Mouse (Mus musculus) forebrain, postnatal 0 days (tissue): Measurements from ENCODE around the gene Opn3. TPM values are rescaled to one million over a fixed set of nuclear protein-coding genes. Genes with fewer than 3 reads are reported as not detected.

Source experiments
- ATAC-seq: fragments of 200-750 bp; cut with Nextera tagmentation; 2 replicates; pipeline ENCODE4 v1.8.0; 2017; ENCODE audit warnings: mild to moderate bottlenecking, moderate library complexity
- DNase-seq: peaks from one replicate; pipeline ENCODE4 v3.0.0-alpha.2; 2015
- H3K27ac ChIP-seq: fragments of 300-500 bp; sonication (generic); 2 replicates; pipeline ENCODE4 v1.5.1; 2014; ENCODE audit warnings: low read depth, mild to moderate bottlenecking, antibody characterized with exemption, low read length, moderate library complexity, mixed read lengths
- H3K27me3 ChIP-seq: fragments of 300-500 bp; sonication (generic); 2 replicates; pipeline ENCODE4 v1.6.1; 2014; ENCODE audit warnings: mild to moderate bottlenecking, low read length, mixed read lengths; ENCODE audit not compliant: insufficient read depth
- H3K36me3 ChIP-seq: fragments of 300-500 bp; sonication (generic); 2 replicates; pipeline ENCODE4 v1.6.1; 2014; ENCODE audit warnings: mild to moderate bottlenecking, moderate library complexity; ENCODE audit not compliant: insufficient read depth
- H3K4me1 ChIP-seq: fragments of 300-500 bp; sonication (generic); 2 replicates; pipeline ENCODE4 v1.6.1; 2014; ENCODE audit warnings: antibody characterized with exemption; ENCODE audit not compliant: insufficient read depth
- H3K4me2 ChIP-seq: fragments of 300-500 bp; sonication (generic); 2 replicates; pipeline ENCODE4 v1.6.1; 2014; ENCODE audit warnings: low read depth, mild to moderate bottlenecking, moderate library complexity
- H3K4me3 ChIP-seq: fragments of 300-500 bp; sonication (generic); 2 replicates; pipeline ENCODE4 v1.5.1; 2014; ENCODE audit warnings: low read depth, low read length, mixed read lengths
- H3K9ac ChIP-seq: fragments of 300-500 bp; sonication (generic); 2 replicates; pipeline ENCODE4 v1.6.1; 2014; ENCODE audit warnings: mild to moderate bottlenecking
- H3K9me3 ChIP-seq: fragments of 300-500 bp; sonication (generic); 2 replicates; pipeline ENCODE4 v1.6.1; 2016; ENCODE audit warnings: low read length
- CTCF ChIP-seq: sonication (generic); IDR thresholded peaks from 2 replicates; pipeline ENCODE4 v1.5.1; 2016; ENCODE audit warnings: antibody characterized with exemption, control low read depth, low read depth
- WGBS: fragments of 180-500 bp; shearing (Covaris S2); extraction: QIAGEN DNeasy Blood & Tissue Kit; methylation state at CpG from one replicate; pipeline ENCODE4 v1.1.7; 2014; 5-methylcytosine and 5-hydroxymethylcytosine counted together
- polyA plus RNA-seq: library from polyadenylated mRNA; unstranded; fragments of >200 nt; fragmentation: Nextera tagmentation; extraction: Ambion mirVana; gene quantifications from 2 replicates; pipeline ENCODE4 v1.2.1, GENCODE M21; 2015
- total RNA-seq: library from RNA; depleted of rRNA; stranded (reverse); fragments of >200 nt; gene quantifications from 2 replicates; pipeline ENCODE4 v1.2.3, GENCODE M21; 2014

Gene Opn3
- total and polyA plus RNA-seq, 2 experiments from 2014 or later, result 6.4 to 9.0 TPM

DNA sequence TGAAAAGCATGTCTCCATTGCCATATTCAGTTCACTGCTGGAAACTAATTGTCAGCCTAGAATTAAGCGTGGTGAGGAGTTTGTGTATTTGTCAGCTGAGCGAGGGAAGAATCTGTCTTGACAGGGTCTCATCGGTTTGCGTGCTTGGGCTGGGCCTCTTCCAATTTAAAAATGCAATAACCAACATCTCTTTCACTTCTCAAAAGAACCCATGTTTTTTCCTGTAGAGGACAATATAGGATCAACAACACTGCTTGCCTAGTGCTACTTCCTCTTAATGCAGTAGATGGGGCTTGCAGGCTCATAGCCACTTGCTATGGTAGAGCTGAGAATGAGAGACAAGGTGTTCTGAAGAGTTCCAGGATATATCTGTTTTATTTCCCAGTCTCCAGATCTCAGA is 32.7 kb downstream of the Opn3 start:
- DNase-seq (no peak), ATAC-seq (no peak)
- Histone ChIP-seq H3K4me3 (no peak overlapping the region), H3K4me1 (no peaks in the 10 kb centered on the region), H3K9me3 (no peaks in the 10 kb centered on the region), H3K36me3 (no peaks in the 10 kb centered on the region), H3K27me3 (no peaks in the 10 kb centered on the region), H3K9ac (no peak overlapping the region), H3K4me2 (no peak overlapping the region), H3K27ac (no peak overlapping the region)
- WGBS, result 91% methylated on average over 4 of the region's 4 CpGs
- TF ChIP-seq CTCF, result no peak

DNA sequence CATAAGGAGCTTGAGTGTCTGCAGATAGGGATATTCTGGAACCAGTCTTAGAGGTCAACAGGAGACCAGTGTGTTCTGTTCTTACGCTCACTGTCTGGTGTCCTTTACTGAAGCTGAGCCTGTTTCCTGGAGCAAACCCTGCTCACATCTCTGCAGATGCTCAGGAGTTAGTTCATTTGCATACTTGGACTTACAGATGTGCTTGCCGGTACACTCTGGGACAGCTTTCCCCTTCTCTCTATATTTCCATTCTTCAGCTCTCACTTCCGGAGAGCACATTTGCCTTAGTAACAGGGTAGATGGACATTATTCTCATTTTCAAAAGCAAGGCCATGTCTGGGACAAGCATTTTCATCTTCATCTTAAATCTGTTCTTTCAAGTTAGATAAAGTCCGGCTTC is 44.0 kb downstream of the Opn3 start:
- no peak for ATAC-seq
- 96% methylated on average over 4 of the region's 4 CpGs for WGBS
- TF ChIP-seq CTCF, result no peak

GRCm38 (mm10) chr1:175646952-175647351 is 45.6 kb downstream of the Opn3 start:
- H3K4me1 ChIP-seq, result no peaks in the 10 kb centered on the region
- ATAC-seq (no peak), DNase-seq (no peak)
- no peak overlapping the region for H3K4me3 ChIP-seq
- no peaks in the 10 kb centered on the region for H3K27me3 ChIP-seq
- H3K9ac ChIP-seq, result no peak overlapping the region
- 80% methylated on average over 9 of the region's 9 CpGs for WGBS
- H3K4me2 ChIP-seq, result no peak overlapping the region
- no peaks in the 10 kb centered on the region for H3K36me3 ChIP-seq
- H3K27ac ChIP-seq, result no peak overlapping the region
- no peak for TF ChIP-seq CTCF
- no peaks in the 10 kb centered on the region for H3K9me3 ChIP-seq

More for the DNA sequence above, 44.0 kb downstream of the Opn3 start:
- H3K9ac ChIP-seq, result no peak overlapping the region
- no peaks in the 10 kb centered on the region for H3K4me1 ChIP-seq
- DNase-seq, result no peak
- no peaks in the 10 kb centered on the region for H3K36me3 ChIP-seq
- H3K27me3 ChIP-seq, result no peaks in the 10 kb centered on the region
- H3K4me2 ChIP-seq, result no peak overlapping the region
- no peak overlapping the region for H3K4me3 ChIP-seq
- H3K9me3 ChIP-seq, result no peaks in the 10 kb centered on the region
- H3K27ac ChIP-seq, result no peak overlapping the region

DNA sequence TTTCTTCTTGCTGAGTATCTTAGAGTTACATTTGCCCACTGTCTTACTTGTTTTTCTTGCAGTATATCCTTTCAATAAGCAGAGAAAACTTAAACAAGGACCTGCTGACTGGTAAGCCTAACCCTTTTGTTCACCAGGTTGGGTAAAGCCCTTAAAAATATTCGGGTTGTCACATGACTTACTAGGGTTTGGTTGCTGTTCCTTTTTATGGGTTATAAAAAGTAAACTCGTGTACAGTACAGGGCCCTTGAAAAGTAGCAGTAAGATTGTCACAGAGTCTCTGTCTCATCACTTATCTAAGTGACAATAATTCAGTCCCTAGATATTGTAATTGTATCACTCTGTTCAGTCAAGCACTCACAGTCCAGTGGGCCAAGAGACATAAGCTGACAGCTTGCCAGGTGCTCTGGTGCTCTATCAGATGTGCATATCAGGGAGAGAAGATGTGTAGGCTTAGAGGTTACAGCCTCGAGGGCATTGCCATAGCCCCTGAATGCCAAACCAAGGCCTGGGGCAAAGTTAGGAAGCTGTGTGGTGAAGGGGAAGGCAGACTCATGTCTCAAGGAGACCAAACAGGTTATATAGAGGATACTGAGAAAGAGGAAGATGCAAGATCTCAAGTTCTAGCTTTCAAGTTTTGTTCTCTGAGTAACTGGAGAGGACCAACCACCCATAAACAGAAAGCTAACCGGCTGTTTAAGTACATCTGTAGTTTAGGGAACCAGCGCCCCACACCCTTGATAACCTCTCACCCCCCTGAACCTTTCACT is 48.9 kb downstream of the Opn3 start:
- H3K9me3 ChIP-seq, result no peaks in the 10 kb centered on the region
- no peak overlapping the region for H3K9ac ChIP-seq
- H3K27ac ChIP-seq, result no peak overlapping the region
- no peaks in the 10 kb centered on the region for H3K4me1 ChIP-seq
- DNase-seq, result no peak
- ATAC-seq, result no peak
- no peak overlapping the region for H3K4me2 ChIP-seq
- no peak for TF ChIP-seq CTCF
- H3K4me3 ChIP-seq, result no peak overlapping the region
- no peaks in the 10 kb centered on the region for H3K27me3 ChIP-seq
- WGBS, result 78% methylated on average over 5 of the region's 5 CpGs
- no peaks in the 10 kb centered on the region for H3K36me3 ChIP-seq

DNA sequence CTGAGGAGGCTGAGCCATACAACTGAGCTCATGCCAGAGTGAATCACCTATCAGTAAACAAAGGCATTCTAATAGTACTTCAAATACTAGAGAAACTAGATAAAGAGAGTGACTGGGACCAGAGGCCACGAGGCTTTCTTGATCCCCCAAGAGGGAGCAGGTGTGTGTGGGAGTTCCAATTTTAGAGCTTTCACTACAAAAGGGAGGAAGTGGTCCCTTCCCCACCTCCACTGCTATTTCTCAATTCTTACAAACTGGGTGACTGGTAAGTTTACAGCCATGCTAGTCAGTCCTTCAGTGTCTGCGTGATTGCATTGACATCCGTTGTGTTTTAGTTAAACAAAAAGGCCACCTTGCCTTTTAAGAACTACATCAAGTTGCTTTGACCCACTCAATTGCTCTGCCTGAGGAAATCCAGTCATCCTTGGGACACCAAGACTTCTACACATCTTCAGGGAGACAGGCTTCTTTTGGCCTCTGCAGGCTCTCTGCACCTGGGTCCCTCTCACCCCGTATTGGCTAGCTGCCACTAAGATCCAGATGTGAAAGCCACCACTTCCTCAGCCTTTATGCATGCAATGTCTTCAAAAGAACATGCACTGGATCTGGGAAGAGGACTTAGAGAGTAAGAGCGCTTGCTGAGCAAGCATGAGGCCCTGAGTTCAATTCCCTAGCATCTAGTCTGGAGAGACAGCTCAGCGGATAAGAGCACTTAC is 52.0 kb downstream of the Opn3 start:
- no peak for TF ChIP-seq CTCF
- Histone ChIP-seq H3K27ac (no peak overlapping the region), H3K9me3 (no peaks in the 10 kb centered on the region), H3K36me3 (no peaks in the 10 kb centered on the region), H3K27me3 (no peaks in the 10 kb centered on the region), H3K4me1 (no peaks in the 10 kb centered on the region), H3K4me2 (no peak overlapping the region), H3K4me3 (no peak overlapping the region), H3K9ac (no peak overlapping the region)
- ATAC-seq, result no peak
- 86% methylated on average over 6 of the region's 6 CpGs for WGBS
- no peak for DNase-seq

DNA sequence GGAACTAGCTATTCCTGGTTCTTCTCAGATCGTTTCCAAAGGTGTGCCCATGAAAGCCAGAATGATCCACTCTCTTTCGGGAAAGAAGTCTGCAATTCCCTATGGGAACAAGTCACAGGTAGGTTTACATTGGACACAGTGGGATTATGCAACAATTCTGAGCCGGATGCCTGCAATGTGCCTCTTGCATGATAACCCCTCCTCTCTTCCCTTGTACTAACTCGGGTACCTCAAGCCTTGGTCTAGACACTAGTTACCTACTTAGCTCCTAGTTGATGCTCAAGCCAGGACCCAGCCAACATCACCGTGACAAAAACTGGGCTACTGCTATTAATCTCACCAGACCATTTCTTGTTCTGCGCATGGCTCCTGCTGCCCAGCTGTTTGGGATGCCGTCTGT is 53.5 kb downstream of the Opn3 start:
- ATAC-seq (no peak), DNase-seq (no peak)
- Histone ChIP-seq H3K9ac (no peak overlapping the region), H3K4me3 (no peak overlapping the region), H3K9me3 (no peaks in the 10 kb centered on the region), H3K27me3 (no peaks in the 10 kb centered on the region), H3K4me2 (no peak overlapping the region), H3K4me1 (no peaks in the 10 kb centered on the region), H3K27ac (no peak overlapping the region), H3K36me3 (no peaks in the 10 kb centered on the region)
- TF ChIP-seq CTCF, result no peak
- 79% methylated on average over 7 of the region's 7 CpGs for WGBS

GRCm38 (mm10) chr1:175637677-175638076 is 54.9 kb downstream of the Opn3 start:
- 72% methylated on average over 7 of the region's 7 CpGs for WGBS

More at GRCm38 (mm10) chr1:175637677-175638076, 54.9 kb downstream of the Opn3 start:
- Histone ChIP-seq H3K4me2 (no peak overlapping the region), H3K4me3 (no peak overlapping the region), H3K27me3 (no peaks in the 10 kb centered on the region), H3K4me1 (no peaks in the 10 kb centered on the region), H3K9ac (no peak overlapping the region), H3K36me3 (no peaks in the 10 kb centered on the region), H3K9me3 (no peaks in the 10 kb centered on the region), H3K27ac (no peak overlapping the region)
- DNase-seq (no peak), ATAC-seq (no peak)
- TF ChIP-seq CTCF, result no peak
